Mouse (Mus musculus) cerebellum, postnatal 36 days (tissue): ENCODE data around the gene Nlgn3.
"Not testable (repeated sequence)": the region's sequence is repeated elsewhere in the genome, so short reads cannot be mapped to it uniquely, and the experiment has no call there.

Source experiments
- DNase-seq, 2 experiments: peaks; one replicate each; pipeline ENCODE4 v3.0.0; 2021 to 2022; ENCODE audit warnings: mixed read lengths in 2 of 2

Gene Nlgn3

DNA sequence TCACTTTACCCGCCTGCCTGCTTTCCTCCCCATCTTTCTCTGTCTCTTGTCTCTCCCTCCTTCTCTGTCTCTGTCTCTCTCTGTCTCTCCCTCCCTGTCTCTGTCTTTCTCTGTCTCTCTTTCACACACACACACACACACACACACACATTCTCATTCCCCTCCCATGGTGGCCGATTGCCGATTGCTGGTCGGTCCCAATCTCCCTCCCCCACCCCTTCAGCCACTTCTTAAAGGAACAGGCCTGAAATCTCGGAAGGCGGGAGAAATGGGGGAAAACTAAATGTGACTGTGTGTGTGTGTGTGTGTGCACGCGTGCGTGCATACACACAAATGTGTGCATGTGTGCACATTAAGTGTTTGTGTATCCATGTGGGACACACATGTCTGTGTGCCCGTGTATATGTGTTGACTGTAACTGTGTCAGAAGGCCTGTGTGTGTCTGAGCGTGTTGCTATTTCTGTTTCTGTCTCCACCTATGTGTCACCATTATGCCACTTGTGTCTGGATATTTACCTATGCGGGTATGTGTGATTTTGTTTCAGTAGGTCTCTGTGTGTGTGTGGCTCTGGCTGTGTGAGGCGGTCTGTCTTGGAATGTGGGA is 1.6 kb downstream of the Nlgn3 start:
- DNase-seq = peak in 1 of 2 experiments; percentile 26

DNA sequence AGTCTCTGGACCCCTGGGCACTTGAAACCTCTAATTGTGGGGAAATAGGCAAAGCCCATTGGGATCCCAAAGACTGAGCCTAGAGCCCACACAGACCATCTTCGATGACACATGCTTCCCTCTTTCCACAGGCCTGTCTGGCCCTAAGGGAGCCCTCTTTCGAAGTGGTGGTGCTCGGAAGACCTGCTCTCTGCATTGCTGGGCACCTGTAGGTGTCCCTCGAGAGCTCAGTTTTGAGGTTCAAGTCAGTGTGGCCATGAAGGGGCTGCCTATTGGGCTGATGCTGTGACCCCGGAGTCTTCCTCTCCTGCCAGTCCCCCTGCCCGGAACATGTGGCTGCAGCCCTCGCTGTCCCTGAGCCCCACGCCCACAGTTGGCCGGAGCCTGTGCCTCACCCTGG is 2.7 kb downstream of the Nlgn3 start:
- peak; percentile 26 to 28 for DNase-seq

DNA sequence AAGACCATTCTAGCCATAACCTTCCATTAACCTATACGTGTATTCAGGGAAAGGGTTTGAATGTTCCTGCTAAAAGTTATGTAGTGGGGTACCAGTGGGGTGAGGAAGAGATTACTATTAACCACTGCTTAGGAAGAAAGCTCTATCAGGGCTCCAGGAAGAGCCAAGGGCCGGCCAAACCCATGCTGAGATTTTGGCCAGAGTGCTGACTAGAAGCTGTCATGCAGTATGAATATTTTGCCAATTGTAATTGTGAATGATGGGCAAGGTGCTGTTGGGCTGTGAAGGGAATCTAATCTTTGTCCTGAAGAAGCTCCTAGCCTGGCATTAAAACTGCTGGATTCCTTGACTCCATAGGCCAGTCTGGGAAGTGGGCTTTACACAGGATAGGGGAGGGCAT is 5.7 kb downstream of the Nlgn3 start:
- peak; percentile 50 to 51 for DNase-seq

DNA sequence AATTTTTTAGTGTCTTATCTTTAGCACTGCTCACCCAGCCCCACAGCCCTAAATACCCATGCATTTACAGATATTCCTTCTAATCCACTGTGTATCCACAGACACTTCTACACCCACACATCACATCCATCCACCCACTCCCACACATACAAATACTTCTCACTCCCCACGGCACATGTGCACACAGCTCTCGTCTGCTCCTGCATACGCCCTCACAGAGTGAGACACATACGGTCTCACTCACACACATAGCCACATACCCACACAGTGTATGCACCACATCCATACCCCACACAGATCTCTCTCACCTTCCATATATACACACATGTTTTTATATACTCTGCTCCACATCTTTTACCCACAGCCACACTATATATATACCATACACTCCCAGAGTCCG is 10.3 kb downstream of the Nlgn3 start:
- no peak for DNase-seq

DNA sequence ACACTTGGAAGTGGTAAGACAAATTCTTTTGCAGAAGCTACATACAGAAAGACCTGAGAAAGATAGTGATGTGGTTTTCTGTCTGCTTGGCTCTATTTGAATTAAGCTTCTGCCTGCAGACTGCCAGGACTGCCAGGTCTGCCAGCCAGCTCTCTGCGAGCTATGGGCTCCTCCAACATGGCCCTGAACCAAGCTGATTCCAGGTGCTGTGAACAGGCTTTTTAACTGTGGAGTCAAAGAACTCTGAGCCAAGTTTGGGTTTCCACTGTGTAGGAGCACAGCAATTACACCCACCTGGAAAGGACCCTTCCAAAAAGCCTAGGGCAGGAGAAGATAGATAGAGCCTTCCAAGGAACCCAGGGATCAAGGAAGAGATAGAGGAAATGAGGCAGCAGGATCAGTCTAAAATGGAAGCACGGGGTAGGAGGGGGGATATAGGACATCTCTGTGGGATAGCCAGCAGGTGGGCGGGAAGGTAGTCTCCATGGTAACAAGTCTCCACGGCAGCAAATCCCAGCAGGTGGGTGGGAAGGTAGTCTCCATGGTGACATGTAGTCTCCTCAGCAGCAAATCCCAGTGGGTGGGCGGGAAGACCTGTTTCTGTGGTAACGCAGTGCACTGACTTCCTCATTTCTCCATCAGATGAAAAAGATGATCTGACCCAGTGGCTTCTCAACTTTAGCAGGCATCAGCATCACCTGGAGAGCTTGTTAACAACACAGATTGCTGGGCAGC is 14.8 kb downstream of the Nlgn3 start:
- DNase-seq = peak; percentile 15 to 23

DNA sequence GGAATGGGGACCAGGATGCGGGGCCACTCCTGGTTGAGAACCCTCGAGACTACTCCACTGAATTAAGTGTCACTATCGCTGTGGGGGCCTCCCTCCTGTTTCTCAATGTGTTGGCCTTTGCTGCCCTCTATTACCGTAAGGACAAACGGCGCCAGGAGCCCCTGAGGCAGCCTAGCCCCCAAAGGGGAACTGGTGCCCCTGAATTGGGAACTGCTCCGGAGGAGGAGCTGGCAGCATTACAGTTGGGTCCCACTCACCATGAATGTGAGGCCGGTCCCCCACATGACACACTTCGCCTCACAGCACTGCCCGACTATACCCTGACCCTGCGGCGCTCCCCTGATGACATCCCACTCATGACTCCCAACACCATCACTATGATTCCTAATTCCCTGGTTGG is 20.8 kb downstream of the Nlgn3 start:
- no peak for DNase-seq

DNA sequence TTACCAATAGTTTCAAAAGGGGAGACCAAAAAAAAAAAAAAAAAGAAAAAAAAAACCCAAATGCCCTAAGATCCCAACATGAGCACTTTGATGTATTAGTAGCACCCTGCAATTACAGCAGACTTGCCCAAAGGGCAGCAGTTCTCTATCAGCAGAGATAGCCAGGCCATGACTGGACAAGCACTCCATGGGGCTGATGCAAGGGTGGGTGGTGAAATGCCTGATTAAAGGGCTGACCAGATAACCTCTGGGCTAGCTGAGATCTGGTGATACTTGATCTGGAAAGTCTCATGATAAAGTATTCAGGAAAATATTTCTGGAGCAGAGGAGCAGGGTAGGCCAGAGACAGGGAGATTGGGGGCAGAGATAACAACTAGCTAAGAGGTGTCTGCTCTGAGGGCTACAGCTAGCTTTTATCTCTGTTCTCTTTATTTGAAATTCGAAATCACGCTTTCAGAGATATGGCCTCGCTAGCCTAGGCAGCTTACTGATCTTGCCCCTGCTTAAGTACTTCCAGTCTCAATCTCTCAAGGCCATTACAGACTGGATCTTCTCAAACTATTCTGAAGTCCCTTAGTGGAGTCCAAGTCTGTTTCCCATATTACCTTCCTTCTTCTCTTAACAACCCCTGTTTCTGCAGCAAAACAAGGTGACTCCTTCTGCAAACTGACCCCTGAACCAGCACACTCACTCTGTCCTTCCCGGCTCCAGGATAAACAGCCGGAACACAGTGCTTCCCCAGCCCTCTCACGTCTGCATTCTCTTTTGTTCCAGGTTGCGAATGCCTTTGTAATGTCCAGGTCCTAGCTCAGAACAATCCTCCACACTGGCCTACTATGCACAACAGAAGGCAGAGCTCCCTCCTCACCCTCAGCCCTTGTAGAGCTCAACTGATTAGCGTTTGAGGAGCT is 27.3 kb downstream of the Nlgn3 start:
- DNase-seq = no peak

DNA sequence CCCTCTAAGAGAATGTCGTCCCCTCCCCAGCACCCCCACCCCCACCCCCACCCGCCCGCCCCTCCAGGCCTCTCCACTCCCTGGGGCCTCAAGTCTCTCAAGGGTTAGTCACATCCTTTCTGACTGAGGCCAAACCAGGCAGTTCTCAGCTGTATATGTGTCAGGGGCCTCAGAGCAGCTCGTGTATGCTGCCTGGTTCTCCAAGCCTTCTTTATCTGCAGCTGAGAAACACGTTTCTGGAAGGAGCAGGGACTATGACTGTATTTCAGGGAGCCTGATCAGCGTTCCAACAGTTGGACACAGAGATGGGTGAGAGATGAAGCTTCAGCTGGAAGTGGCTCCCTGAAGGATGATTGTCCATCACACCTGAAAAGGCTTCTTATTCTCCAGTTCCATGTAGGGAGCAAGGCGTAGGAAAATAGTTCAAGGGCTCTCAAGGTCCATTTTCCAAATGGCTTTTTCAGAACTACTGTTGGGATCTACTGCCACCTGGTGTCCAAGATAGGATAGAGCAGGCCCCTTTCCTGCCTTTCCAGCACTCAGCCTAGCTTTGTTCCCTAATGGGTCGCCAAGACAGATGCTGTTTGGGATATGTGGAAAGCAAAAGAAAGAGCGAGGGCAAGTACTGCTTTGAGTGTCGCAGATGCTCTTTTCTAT is 30.5 kb downstream of the Nlgn3 start:
- DNase-seq = peak; percentile 64 to 72

DNA sequence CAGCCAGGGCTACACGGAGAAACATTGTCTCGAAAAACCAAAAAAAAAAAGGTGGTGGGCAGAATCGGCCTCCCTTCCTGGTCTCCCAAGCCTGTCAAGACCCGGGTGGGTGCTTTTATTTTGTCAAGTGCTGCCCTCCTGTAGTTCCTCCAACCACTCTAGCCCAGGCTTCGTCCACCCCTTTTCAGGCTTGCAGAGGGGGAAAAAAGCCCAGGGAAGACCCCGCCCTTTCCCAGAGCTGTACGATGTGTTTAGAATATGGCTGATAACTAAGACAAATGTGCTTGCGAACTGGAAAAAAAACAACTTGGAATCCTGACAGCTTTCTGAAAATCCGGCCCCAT is 33.0 kb downstream of the Nlgn3 start:
- no peak for DNase-seq

DNA sequence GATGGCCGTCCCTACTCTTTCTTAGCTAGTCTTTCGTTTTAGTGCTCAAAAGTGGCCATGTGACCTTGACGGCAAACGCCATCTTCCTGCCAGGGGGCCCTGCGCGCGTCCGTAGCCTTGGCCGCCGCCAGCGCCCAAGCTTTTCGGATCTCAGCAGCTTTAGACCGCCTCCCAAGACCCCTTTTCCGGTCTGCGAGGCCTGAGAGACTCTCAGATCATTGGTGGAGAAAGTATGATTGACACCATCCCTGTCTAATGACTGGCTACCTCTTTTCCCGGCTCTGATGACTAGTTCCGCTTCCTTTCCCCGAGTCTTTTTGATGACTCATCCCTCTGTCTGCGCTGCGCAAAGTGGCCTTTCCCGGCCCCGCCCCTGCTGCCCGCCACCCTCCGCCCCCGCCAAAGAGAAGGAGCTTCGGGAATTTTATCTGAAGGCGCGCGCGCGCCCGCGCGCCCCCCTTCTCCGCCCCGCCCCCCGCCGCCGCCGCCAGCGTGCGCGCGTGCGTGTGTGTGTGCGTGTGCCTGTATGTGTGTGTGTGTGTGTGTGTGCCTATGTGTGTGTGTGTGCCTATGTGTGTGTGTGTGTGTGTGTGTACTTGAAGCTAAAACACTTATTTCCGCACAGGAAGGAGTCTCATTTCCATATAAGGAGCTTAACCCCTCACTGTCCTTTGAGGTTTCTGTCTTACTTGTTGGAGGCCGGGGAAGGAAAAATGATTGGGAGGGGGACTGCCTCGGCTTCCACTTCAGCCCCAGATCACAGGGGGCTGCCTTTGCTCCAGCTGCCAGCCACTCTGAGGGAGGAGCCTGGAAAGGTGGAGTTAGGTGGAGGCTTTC is 33.6 kb downstream of the Nlgn3 start:
- DNase-seq = peak; percentile 83 to 85

DNA sequence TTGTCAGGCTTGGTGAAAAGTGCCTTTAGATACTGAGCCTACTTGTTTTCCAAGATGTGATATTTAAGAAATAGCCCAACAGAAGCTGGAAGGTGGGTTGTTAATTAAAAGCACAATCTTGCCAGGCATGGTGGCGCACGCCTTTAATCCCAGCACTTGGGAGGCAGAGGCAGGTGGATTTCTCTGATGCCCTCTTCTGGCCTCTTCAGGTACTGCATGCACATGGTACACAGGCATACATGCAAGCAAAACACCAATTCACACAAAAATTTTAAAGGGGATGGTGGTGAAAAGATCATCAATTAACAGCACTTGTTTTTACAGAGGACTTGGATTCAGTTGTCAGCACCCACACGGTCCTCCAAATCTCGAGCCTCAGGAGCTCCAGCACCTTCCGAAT is 35.6 kb downstream of the Nlgn3 start:
- peak in 1 of 2 experiments; percentile 31 for DNase-seq

DNA sequence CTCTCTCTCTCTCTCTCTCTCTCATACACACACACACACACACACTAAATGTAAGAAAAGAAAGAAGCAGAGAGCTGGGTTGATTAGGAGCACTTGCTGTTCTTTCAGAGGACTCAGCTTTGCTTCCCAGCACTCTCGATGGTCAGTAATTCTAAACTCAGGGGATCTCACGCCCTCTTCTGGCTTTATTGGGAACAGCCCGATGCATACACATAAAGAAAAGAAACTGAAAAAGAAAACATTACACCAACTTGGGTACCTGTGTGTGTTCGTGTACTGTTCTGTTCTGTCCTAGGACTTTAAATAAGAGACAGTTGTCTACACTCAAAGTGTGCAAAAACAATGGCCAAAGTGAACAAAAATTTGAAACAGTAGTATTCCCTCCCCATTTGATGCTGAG is 39.7 kb downstream of the Nlgn3 start:
- no peak for DNase-seq

DNA sequence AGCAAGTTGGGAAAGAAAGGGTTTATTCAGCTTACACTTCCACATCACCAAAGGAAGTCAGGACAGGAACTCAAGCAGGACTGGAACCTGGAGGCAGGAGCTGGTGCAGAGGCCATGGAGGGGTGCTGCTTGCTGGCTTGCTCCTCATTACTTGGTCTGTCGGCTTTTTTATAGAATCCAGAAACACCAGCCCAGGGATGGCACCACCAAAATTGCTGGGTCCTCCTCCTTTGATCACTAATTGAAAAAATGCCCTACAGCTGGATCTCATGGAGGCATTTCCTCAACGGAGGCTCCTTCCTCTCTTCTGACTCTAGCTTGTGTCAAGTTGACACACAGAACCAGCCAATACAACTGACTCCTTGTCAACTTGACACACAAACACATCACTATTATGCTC is 43.9 kb downstream of the Nlgn3 start:
- DNase-seq = not testable (repeated sequence)

DNA sequence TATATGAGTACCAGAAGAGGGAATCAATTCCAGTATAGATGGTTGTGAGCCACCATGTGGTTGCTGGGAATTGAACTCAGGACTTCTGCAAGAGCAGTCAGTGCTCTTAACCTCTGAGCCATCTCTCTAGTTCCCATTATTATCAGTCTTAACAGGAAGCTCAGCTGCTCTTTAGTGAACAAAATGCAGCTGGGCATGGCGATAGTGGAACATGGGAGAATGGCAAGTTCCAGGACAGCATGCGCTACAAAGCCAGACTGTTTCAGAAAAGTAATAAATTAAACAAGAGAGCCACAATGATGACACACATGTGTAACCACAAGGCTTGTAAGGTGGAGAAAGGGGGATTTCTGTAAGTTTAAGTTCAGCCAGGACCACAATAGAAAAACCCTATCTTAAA is 46.5 kb downstream of the Nlgn3 start:
- no peak for DNase-seq

DNA sequence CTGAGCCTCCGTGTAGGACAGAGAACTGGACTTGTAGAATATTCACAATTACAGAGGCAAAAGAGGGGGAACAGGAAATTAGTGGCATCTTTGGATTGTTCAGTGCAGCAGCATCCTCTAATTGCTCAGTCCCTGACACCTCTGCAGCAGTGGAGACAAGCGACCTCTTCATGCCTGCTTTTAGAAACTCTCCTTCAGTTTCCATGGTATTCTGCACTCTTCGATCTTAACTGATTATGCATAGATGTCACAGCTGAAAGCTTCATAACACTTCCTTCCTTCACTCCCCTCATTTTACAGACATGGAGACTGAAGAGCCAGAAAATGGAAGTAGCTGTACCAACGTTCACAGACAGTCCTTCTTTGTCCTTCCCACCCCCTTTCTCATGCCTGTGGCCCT is 47.5 kb downstream of the Nlgn3 start:
- no peak for DNase-seq

DNA sequence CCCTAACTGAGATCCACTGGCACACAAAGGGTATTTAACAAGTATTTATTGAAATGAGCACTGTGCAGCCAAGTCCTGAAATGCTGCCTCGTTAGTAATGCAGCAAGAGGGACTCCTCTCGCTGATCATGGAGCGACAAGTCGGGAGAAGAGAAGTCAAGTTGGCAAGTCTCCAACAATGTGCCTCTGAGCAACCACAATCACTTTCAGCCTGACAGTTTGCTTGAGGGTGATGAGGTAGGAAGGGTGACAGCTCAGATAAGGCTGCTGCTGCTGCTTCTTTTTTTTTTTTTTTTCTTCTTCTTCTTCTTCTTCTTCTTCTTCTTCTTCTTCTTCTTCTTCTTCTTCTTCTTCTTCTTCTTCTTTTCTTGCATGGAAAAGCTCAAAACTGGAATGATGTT is 52.2 kb downstream of the Nlgn3 start:
- no peak for DNase-seq

DNA sequence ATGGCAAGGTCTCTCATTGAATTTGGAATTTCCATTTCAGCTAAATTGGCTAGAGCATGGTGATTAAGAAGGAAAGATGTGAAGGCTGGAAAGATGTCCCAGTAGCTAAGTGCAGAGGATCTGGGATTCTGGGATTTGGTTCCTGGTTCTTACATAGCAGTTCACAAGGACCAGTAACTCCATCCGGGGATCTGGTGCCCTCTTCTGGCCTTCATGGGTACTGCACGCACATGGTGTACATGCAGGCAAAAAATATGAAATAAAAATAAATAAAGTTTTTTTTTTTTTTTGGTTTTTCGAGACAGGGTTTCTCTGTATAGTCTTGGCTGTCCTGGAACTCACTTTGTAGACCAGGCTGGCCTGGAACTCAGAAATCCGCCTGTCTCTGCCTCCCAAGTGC is 59.9 kb downstream of the Nlgn3 start:
- DNase-seq = not testable (repeated sequence)

DNA sequence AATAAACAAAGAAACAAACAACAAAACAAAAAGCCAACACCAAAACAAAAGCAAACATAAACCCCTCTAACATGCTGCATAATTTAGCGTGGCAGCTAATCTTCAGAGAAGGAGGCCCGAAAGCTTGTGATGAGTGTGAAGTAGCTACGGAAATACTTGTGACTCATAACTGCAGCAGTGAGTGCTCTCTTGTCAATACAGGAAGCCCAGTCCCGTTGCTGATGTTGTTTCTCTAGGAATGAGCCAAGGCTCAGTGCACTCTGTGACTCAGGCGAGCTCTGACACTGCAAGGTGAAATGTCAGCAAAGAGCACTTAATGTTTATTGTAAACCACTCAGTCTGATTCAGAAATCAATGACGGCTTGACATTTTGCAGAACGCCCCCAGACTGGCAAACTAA is 70.0 kb downstream of the Nlgn3 start:
- DNase-seq = no peak

DNA sequence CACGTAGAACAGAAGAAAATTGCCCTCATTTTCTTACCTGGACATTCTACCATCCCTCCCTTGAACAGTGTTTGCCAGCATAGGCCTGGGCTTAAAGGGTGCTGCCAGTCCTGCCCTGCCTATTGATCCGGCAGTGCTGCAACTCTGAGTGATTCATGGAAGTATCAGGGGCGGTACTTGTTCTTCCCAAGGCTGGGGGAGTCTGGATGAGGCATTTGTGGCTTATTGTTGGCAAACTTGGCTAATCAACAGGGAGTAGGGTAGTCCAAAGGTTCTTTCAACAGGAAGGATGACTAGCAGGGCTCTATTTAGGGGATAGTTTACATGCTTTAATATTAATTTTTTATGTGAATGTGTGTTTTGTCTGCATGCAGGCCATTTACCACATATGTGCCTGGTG is 71.6 kb downstream of the Nlgn3 start:
- no peak for DNase-seq

DNA sequence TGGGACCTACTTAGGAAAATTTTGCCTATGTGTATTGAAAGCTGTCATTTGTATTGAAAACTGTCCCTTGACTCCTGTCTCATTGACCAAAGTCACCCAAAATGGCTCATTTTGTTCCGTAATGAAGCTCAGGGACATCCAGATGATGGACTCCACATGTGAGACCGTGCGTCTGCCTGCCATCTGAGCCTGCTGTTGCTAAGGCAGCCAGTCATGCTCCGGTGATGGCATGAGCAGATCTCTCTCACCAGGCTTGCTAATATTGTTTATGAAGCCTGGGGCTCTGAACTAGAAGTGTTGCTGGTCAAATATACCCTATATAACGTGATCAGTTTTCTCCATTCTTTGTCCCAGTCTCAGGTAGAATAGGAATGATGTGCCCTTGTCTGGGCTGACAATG is 74.0 kb downstream of the Nlgn3 start:
- no peak for DNase-seq
